Mouse (Mus musculus): ENCODE results near the gene Med20. TPM values are rescaled to one million over a fixed set of nuclear protein-coding genes. Genes with fewer than 3 reads are reported as not detected.
"Not testable (repeated sequence)": the region's sequence is repeated elsewhere in the genome, so short reads cannot be mapped to it uniquely, and the experiment has no call there.

Gene Med20
- total RNA-seq, 2 experiments from 2014 or later = 24.7 to 30.7 TPM

GRCm38 (mm10) chr17:47595248-47596161 is 15.9 kb upstream of the Med20 start:
- no peak for DNase-seq (ENCODE audit: low spot score in 2 of 2)
- intact Hi-C loops (cut with DNase I) = loop anchor here (5.0 kb wide), 1 partner anchor 83 kb away; no protein-coding TSS in a partner anchor

GRCm38 (mm10) chr17:47596162-47596838 is 15.1 kb upstream of the Med20 start:
- DNase-seq (ENCODE audit: low spot score in 2 of 2) = no peak
- intact Hi-C loops (cut with DNase I) = loop anchor here (5.0 kb wide), 1 partner anchor 84 kb away; no protein-coding TSS in a partner anchor

GRCm38 (mm10) chr17:47596839-47597164 is 14.6 kb upstream of the Med20 start:
- intact Hi-C loops (cut with DNase I) = loop anchor here (5.0 kb wide), 1 partner anchor 85 kb away; no protein-coding TSS in a partner anchor
- DNase-seq (ENCODE audit: low spot score in 2 of 2) = no peak

- no peak for DNase-seq (ENCODE audit: low spot score in 2 of 2)
- intact Hi-C loops (cut with DNase I) = loop anchor here (5.0 kb wide), 1 partner anchor 85 kb away; no protein-coding TSS in a partner anchor
These were observed 14.1 kb upstream of the Med20 start for GRCm38 (mm10) chr17:47597261-47597660.

GRCm38 (mm10) chr17:47597838-47598579 is 13.4 kb upstream of the Med20 start:
- DNase-seq (ENCODE audit: low spot score in 2 of 2) = no peak
- intact Hi-C loops (cut with DNase I) = loop anchor here (5.0 kb wide), 1 partner anchor 86 kb away; no protein-coding TSS in a partner anchor

GRCm38 (mm10) chr17:47598580-47599304 is 12.6 kb upstream of the Med20 start:
- intact Hi-C loops (cut with DNase I) = loop anchor here (5.0 kb wide), 1 partner anchor 86 kb away; no protein-coding TSS in a partner anchor
- DNase-seq (ENCODE audit: low spot score in 2 of 2) = not testable (repeated sequence)

GRCm38 (mm10) chr17:47599511-47600297 is 11.7 kb upstream of the Med20 start:
- intact Hi-C loops (cut with DNase I) = loop anchor here (5.0 kb wide), 1 partner anchor 87 kb away; no protein-coding TSS in a partner anchor
- no peak for DNase-seq (ENCODE audit: low spot score in 2 of 2)

GRCm38 (mm10) chr17:47600601-47601388 is 10.6 kb upstream of the Med20 start:
- intact Hi-C loops (cut with DNase I) = no loop called here

GRCm38 (mm10) chr17:47601389-47601755 is 10.0 kb upstream of the Med20 start:
- DNase-seq (ENCODE audit: low spot score in 2 of 2) = no peak
- intact Hi-C loops (cut with DNase I) = no loop called here

More at GRCm38 (mm10) chr17:47600601-47601388, 10.6 kb upstream of the Med20 start:
- DNase-seq (ENCODE audit: low spot score in 2 of 2) = no peak

GRCm38 (mm10) chr17:47602289-47602688 is 9.1 kb upstream of the Med20 start:
- intact Hi-C loops (cut with DNase I) = no loop called here
- no peak for DNase-seq (ENCODE audit: low spot score in 2 of 2)

- DNase-seq (ENCODE audit: low spot score in 2 of 2) = no peak
- intact Hi-C loops (cut with DNase I) = no loop called here
These were observed 5.2 kb upstream of the Med20 start for GRCm38 (mm10) chr17:47606220-47606619.

GRCm38 (mm10) chr17:47609182-47609581 is 2.2 kb upstream of the Med20 start:
- intact Hi-C loops (cut with DNase I) = no loop called here
- no peak for DNase-seq (ENCODE audit: low spot score in 2 of 2)

- intact Hi-C loops (cut with DNase I) = loop anchor here (1.0 to 5.0 kb wide), 4 partner anchors 18 to 244 kb away; partner anchors contain the start of genes Frs3, Mrps10 and Tomm6
- no peak for DNase-seq (ENCODE audit: low spot score in 2 of 2)
These were observed 240 bp downstream of the Med20 start for GRCm38 (mm10) chr17:47611661-47611982.

GRCm38 (mm10) chr17:47614018-47614417 is 2.6 kb downstream of the Med20 start:
- intact Hi-C loops (cut with DNase I) = loop anchor here (5.0 kb wide), 2 partner anchors 73 to 247 kb away; partner anchors contain the start of genes Frs3, Mrps10 and Tomm6
- no peak for DNase-seq (ENCODE audit: low spot score in 2 of 2)

- intact Hi-C loops (cut with DNase I) = no loop called here
- DNase-seq (ENCODE audit: low spot score in 2 of 2) = no peak
These were observed 4.7 kb downstream of the Med20 start for GRCm38 (mm10) chr17:47616119-47616518.

- intact Hi-C loops (cut with DNase I) = no loop called here
- no peak for DNase-seq (ENCODE audit: low spot score in 2 of 2)
These were observed 5.3 kb downstream of the Med20 start for GRCm38 (mm10) chr17:47616652-47617051.

GRCm38 (mm10) chr17:47617605-47618307 is 6.4 kb downstream of the Med20 start:
- intact Hi-C loops (cut with DNase I) = no loop called here
- no peak for DNase-seq (ENCODE audit: low spot score in 2 of 2)

All from left cerebral cortex, postnatal 36 days (tissue).